Mouse (Mus musculus): Measurements from ENCODE around the gene Mrps11.

DNA sequence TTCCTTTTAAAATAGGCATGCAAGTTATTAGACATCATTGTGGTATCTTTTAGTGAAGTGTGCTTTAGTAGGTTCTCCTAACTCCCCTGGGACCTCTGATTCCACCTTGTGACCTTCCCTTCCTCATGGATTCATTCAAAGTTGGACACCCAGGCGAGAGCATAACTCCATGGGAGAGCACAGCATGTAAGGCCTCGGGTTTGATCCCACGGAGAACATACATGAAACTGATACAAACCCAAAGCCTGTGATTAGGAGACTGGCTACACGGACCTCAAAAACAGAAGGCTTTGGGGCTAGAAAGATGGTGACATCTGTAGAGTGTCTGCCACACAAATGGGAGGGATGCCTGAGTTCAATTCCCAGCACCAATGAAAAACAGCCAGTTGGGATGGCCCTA, 30.0 kb upstream of the Mrps11 start:
- TF ChIP-seq POLR2AphosphoS5 (IDR thresholded peaks at IDR 0.05; ENCODE audit: insufficient replicate concordance, low read depth, low read length) = no peak
- no peak for TF ChIP-seq CTCF (IDR thresholded peaks at IDR 0.05; ENCODE audit: low read depth, low read length)
- TF ChIP-seq TAL1 (conservative IDR thresholded peaks at IDR 0.05; ENCODE audit: low read depth, low read length) = no peak
- TF ChIP-seq GATA1 (IDR thresholded peaks at IDR 0.05; ENCODE audit: borderline replicate concordance, low read length) = no peak

Data from G1E (cell line).